Mouse (Mus musculus): ENCODE results near the gene Olfr520. TPM values are rescaled to one million over a fixed set of nuclear protein-coding genes. Genes with fewer than 3 reads are reported as not detected.
"Not testable (repeated sequence)": the region's sequence is repeated elsewhere in the genome, so short reads cannot be mapped to it uniquely, and the experiment has no call there.

Gene Olfr520
- polyA plus RNA-seq, 1 experiment from 2014 or later = 0.16 TPM

GRCm38 (mm10) chr7:99735491-99735890 lies 5.4 kb downstream of the Olfr520 start:
- not testable (repeated sequence) for H3K4me3 ChIP-seq; DNase-seq (ENCODE audit: low spot score)
- WGBS = 92% methylated on average over 9 of the region's 9 CpGs

GRCm38 (mm10) chr7:99739276-99739675 lies 9.2 kb downstream of the Olfr520 start:
- no peak for DNase-seq (ENCODE audit: low spot score)
- H3K27me3 ChIP-seq (ENCODE audit: insufficient read depth, poor library complexity, severe bottlenecking) = no peaks in the 10 kb centered on the region
- WGBS = 70% methylated on average over 9 of the region's 9 CpGs

More at GRCm38 (mm10) chr7:99735491-99735890, 5.4 kb downstream of the Olfr520 start:
- H3K27ac ChIP-seq; H3K9me3 ChIP-seq; H3K4me1 ChIP-seq; H3K36me3 ChIP-seq; H3K27me3 ChIP-seq (ENCODE audit: insufficient read depth, poor library complexity, severe bottlenecking): not testable (repeated sequence)

GRCm38 (mm10) chr7:99763207-99763606 lies 33.1 kb downstream of the Olfr520 start, which contains the start of gene Olfr521:
TSS of gene Olfr521 (plus strand) at chr7:99763507.
- Histone ChIP-seq H3K27ac (no peak within 1 kb of the TSS), H3K4me1 (no peaks in the 10 kb centered on the region), H3K4me3 (no peak within 1 kb of the TSS), H3K27me3 (ENCODE audit: insufficient read depth, poor library complexity, severe bottlenecking) (no peaks in the 10 kb centered on the region), H3K9me3 (peaks cover 17% of the 10 kb centered on the region), H3K36me3 (0 out of 2 replicates have a peak, but pooled peaks cover 2% of the 10 kb centered on the region)
- WGBS = 89% methylated on average over 2 of the region's 2 CpGs
- no peak for DNase-seq (ENCODE audit: low spot score)

More at GRCm38 (mm10) chr7:99739276-99739675, 9.2 kb downstream of the Olfr520 start:
- H3K9me3 ChIP-seq = no peaks in the 10 kb centered on the region
- no peak overlapping the region for H3K4me3 ChIP-seq
- no peaks in the 10 kb centered on the region for H3K36me3 ChIP-seq
- H3K27ac ChIP-seq = no peak overlapping the region
- H3K4me1 ChIP-seq = peaks cover 4% of the 10 kb centered on the region; the same call in 1 of the 2 replicates

- no peaks in the 10 kb centered on the region for H3K27me3 ChIP-seq (ENCODE audit: insufficient read depth, poor library complexity, severe bottlenecking)
- H3K27ac ChIP-seq = no peak overlapping the region
- no peaks in the 10 kb centered on the region for H3K9me3 ChIP-seq
- WGBS = 74% methylated on average over 5 of the region's 5 CpGs
- no peaks in the 10 kb centered on the region for H3K36me3 ChIP-seq
- H3K4me1 ChIP-seq = no peaks in the 10 kb centered on the region
- DNase-seq (ENCODE audit: low spot score) = no peak
- H3K4me3 ChIP-seq = no peak overlapping the region
These were observed 51.3 kb downstream of the Olfr520 start for GRCm38 (mm10) chr7:99781385-99781784.

- Histone ChIP-seq H3K9me3 (no peaks in the 10 kb centered on the region), H3K4me1 (no peaks in the 10 kb centered on the region), H3K27ac (no peak overlapping the region), H3K4me3 (no peak overlapping the region), H3K36me3 (no peaks in the 10 kb centered on the region), H3K27me3 (ENCODE audit: insufficient read depth, poor library complexity, severe bottlenecking) (no peaks in the 10 kb centered on the region)
- WGBS = 87% methylated on average over 2 of the region's 2 CpGs
- no peak for DNase-seq (ENCODE audit: low spot score)
These were observed 51.8 kb downstream of the Olfr520 start for GRCm38 (mm10) chr7:99781916-99782315.

GRCm38 (mm10) chr7:99783421-99783820 lies 53.3 kb downstream of the Olfr520 start:
- H3K9me3 ChIP-seq = no peaks in the 10 kb centered on the region
- no peak overlapping the region for H3K27ac ChIP-seq
- 83% methylated on average over 7 of the region's 7 CpGs for WGBS
- H3K4me1 ChIP-seq = no peaks in the 10 kb centered on the region; the same call in 1 of the 2 replicates
- no peaks in the 10 kb centered on the region for H3K27me3 ChIP-seq (ENCODE audit: insufficient read depth, poor library complexity, severe bottlenecking)
- no peaks in the 10 kb centered on the region for H3K36me3 ChIP-seq
- no peak for DNase-seq (ENCODE audit: low spot score)
- H3K4me3 ChIP-seq = no peak overlapping the region

- Histone ChIP-seq H3K4me1 (no peaks in the 10 kb centered on the region; the same call in 1 of the 2 replicates), H3K4me3 (no peak overlapping the region), H3K36me3 (no peaks in the 10 kb centered on the region), H3K27ac (no peak overlapping the region), H3K9me3 (no peaks in the 10 kb centered on the region), H3K27me3 (ENCODE audit: insufficient read depth, poor library complexity, severe bottlenecking) (no peaks in the 10 kb centered on the region)
- no peak for DNase-seq (ENCODE audit: low spot score)
- 83% methylated on average over 3 of the region's 3 CpGs for WGBS
These were observed 55.5 kb downstream of the Olfr520 start for GRCm38 (mm10) chr7:99785553-99785952.

Other genes with a start within 250 kb of the Olfr520 start
- gene Rps3, start 246.5 kb upstream of the Olfr520 start, polyA plus RNA-seq (2016; fragmentation: Nextera tagmentation; extraction: Ambion mirVana) = 517 and 596 TPM in 2 replicates
- 13.1 and 17.9 TPM in 2 replicates for gene Arrb1, start 194.8 kb upstream of the Olfr520 start, polyA plus RNA-seq (2016; fragmentation: Nextera tagmentation; extraction: Ambion mirVana)
- gene Tpbgl, start 103.2 kb upstream of the Olfr520 start, polyA plus RNA-seq (2016; fragmentation: Nextera tagmentation; extraction: Ambion mirVana) = 0.89 and 1.2 TPM in 2 replicates
- 0.39 and 0.44 TPM in 2 replicates for gene Slco2b1, start 18.9 kb upstream of the Olfr520 start, polyA plus RNA-seq (2016; fragmentation: Nextera tagmentation; extraction: Ambion mirVana)
- gene Olfr521, start 33.2 kb downstream of the Olfr520 start, polyA plus RNA-seq (2016; fragmentation: Nextera tagmentation; extraction: Ambion mirVana) = not detected in 2 replicates
- 3.1 and 3.3 TPM in 2 replicates for gene Neu3, start 98.1 kb downstream of the Olfr520 start, polyA plus RNA-seq (2016; fragmentation: Nextera tagmentation; extraction: Ambion mirVana)
- gene Xrra1, start 128.8 kb downstream of the Olfr520 start, polyA plus RNA-seq (2016; fragmentation: Nextera tagmentation; extraction: Ambion mirVana) = 0.24 and 0.31 TPM in 2 replicates
- gene Spcs2, start 133.2 kb downstream of the Olfr520 start, polyA plus RNA-seq (2016; fragmentation: Nextera tagmentation; extraction: Ambion mirVana) = 241 and 302 TPM in 2 replicates